Mouse (Mus musculus) cerebellum, adult (tissue): ENCODE measurements around the gene Atp4b.
A peak's percentile ranks its signal among the peaks of the same experiment; 100 is the strongest.

Source experiments
- ATAC-seq: cut with Nextera tagmentation; 2 replicates; pipeline ENCODE4 v1.9.2; 2017; ENCODE audit warnings: mild to moderate bottlenecking, moderate library complexity, mixed read lengths; ENCODE audit not compliant: insufficient number of reproducible peaks, low FRiP score, low TSS enrichment

The Atp4b gene

GRCm38 (mm10) chr8:13386366-13386765, 10.3 kb downstream of the Atp4b start:
- ATAC-seq = no peak

DNA sequence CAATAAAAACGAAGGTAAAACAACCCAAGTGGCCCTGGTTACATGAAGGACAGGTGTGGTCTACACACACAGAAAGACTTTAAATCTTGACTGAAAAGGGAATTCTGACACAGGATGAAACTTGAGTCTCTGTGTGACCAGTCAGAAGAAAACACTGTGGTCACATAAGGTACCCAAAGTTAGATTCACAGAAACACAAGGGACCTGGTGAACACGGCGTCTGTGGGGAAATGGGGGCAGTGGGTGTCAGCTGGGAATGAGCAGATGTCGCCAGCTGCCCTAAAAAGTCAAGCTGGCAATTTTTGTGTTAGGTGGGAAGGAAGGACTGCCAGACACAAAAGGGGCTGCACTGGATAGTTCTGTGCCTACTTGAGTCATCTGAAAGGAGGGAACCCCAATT, 13.6 kb downstream of the Atp4b start:
- ATAC-seq = no peak

DNA sequence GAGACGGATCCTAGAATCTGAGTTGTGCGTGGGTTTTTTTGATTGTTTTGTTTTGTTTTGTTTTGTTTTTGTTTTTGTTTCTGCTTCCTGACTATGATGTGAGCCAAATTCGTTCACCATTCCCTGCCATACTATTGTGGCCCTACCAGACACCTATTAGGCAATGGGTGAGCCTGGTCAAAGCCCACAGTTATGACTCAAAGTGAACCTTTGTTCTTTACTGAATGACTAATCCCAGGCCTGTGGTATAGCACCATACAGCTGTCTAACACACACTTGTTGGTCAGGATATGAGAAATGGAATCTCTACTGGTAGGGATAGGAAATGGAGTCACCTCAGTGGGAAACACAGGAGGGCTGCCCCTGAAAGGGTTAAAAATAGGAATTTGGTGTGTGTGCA, 14.1 kb downstream of the Atp4b start:
- ATAC-seq = no peak

DNA sequence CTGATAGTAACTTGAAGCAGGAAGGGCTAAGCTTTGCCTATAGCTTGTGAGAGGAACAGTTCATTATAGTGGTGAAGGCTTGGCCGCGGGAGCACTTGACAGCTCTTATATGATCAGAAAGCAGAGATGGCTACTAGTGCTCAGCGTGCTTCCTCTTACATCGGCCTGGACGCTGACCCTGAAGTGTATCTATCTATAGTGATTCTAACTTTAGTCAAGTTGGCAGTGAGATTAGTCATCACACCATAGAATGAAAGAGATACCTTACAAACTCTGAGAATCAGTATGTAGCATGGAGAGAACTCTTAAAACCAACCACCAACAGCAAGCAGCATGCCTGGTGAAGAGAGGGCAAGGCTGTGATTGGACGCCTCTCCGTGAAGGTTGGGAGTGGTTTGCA, 15.0 kb downstream of the Atp4b start:
- ATAC-seq = no peak

GRCm38 (mm10) chr8:13373151-13373662, 23.4 kb downstream of the Atp4b start:
- ATAC-seq = no peak

DNA sequence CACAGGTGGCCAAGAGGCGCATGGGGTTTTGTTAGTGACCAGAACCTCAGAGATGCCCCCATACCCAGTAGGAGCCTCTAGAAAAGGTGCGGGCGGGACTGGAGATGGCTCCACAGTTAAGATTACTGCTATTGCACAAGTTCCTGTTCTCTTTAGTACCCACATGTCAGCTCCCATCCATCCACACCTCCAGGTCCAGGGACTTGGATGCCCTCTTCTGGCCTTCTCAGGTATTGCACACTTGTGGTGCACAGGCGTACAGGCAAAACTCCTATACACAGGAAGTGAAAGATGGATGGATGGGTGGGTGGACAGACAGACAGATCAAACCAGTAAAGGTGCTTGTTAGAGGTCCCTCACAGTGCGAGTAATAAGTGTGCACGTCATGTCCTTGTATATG, 34.8 kb downstream of the Atp4b start:
- ATAC-seq = no peak

- no peak for ATAC-seq
Observed at GRCm38 (mm10) chr8:13360213-13360612, 36.4 kb downstream of the Atp4b start.

- ATAC-seq = no peak
Observed at GRCm38 (mm10) chr8:13356681-13357080, 39.9 kb downstream of the Atp4b start.

DNA sequence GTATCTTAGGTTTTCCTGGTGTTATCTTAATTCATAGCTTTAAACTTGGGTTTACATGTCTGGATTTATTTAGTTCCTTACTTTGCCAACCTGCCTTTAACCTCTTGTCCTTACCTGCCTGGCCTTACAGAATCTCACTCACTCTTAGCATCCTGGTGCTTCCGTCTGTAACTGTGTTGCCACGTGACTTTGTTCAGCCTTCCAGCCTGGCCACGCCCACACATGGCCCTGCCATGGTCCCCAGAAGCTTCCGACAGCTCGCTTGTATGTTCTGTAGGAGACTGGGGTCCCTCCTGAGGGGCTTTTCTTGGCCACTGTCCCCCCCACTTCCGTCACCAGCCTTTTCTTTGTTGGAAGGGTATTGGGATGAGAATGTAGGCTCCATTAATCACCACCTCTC, 40.4 kb downstream of the Atp4b start:
- no peak for ATAC-seq

GRCm38 (mm10) chr8:13353883-13354282, 42.7 kb downstream of the Atp4b start:
- no peak for ATAC-seq

DNA sequence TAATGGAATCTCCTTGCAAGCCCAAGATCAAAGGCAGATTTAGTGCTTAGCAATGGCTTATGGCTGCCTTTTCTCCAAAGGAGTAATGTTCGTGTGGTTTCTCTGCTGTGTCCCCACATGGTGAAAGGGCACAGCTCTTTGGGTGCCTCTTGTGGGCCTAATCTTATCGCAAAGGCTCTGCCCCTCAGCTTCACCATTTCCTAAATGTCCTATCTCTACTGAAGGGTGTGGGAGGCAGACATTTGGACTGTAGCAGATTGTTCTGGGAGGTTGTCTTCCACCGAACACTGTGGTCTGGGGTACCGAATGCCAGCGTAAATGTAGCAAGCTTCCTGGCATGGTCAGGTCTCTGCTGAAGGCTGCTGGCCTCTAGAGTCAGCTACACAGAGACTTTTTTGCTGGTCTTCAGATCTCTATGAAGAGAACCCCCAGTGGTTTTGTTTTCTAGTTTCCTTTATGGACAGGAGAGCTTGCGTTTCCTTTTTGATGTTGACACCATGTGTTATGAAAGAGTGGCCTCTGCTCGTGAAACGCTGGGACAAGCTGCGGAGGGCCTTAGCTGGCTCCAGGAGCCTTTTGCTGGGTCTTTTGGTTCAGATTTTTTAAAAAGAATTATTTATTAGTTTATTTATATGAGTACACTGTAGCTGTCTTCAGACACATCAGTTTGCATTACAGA, 43.3 kb downstream of the Atp4b start:
- no peak for ATAC-seq

DNA sequence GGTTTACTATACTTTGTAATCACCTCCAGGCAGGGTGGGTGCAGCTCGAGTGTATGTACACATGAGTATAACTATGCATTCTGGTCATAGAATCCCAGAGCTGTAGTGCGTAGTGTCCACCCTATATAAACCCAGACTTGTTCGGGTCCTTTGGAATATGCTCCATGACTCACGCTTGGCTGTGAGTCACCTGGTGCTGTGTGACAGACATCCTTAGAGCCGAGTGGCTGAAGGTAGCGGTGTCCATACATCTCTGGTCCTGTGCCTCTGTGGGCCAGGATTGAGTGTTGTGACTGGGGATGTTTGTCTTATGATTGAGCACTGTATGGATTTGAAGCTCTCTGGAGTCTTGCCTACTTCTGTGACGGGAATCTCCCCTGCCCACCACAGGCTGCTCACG, 44.0 kb downstream of the Atp4b start:
- ATAC-seq = no peak

DNA sequence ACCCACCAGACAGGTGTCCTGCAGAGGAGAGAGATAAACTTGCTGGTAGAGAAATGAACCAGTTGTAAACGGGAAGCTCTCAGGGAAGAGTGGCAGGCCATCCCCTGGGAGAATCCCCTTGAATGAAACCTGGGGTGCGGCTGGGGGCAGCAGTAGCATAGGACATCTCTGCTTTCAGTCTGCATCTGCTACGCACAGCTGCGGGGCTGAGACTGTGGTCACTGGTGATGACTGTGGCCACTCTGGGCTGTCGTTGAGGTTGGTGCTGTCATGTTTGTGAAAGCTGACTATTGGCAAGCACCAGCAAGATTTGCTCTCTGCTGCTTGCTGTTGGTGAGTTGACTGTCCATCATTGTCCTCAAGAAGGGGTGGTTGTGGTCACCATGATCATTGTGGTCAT, 45.0 kb downstream of the Atp4b start:
- no peak for ATAC-seq

GRCm38 (mm10) chr8:13350052-13350451, 46.6 kb downstream of the Atp4b start:
- no peak for ATAC-seq

DNA sequence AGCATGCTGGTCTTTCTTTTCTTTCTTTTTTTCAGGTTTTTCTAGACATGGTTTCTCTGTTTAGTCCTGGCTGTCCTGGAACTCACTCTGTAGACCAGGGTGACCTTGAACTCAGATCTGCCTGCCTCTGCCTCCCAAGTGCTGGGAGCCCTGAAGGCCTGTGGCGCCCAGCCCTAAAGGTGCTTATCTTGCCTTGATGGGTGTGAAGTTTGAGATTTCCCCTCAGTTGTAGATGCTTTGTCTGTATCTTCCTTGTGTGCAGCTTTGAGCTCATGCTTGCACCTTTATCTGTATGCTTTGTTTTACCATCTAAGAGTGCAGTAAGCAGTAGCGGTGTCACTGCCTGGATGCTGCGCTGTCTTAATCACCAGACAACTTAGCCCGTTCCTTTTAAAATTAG, 53.5 kb downstream of the Atp4b start:
- ATAC-seq = no peak

- ATAC-seq = no peak
Observed at GRCm38 (mm10) chr8:13342340-13342739, 54.3 kb downstream of the Atp4b start.

- ATAC-seq = no peak
Observed at GRCm38 (mm10) chr8:13340650-13341049, 56.0 kb downstream of the Atp4b start.

- ATAC-seq = no peak
Observed at GRCm38 (mm10) chr8:13339646-13339990, 57.0 kb downstream of the Atp4b start.

DNA sequence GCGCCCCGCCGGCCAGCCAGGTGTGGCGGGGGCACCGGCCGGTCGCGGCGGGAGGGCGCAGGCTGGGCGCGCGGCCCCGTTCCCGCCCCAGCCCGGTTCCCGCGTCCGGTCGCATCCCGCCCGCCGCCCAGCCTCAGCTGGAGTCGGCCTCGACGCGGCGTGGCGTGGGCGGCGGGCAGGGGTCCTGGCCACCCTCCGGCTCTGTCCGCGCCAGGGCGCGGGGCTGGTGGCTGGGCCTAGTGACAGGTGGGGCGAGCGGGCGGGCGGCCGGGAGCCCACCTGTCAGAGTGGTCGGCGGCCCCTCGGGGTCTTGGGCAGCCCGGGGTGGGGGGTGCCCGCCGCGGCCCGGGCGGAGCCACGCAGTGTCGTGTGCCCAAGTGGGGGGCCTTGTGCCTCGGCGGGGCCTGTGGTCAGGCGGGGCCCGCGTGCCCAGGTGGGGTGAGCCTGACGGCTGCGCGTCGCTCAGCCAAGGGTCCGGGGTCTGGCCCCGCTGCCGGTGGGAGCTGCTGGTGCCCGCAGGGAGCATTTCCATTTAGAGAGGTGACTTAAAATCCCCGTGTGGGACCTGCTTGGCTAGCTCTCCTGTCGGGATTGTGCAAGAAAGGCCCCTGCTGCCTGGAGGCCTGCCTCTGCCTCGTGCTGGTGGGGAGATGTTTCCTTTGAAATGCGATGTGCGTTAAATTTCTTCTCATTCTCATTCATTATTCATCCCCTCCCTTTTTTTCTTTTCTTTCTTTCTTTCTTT, 57.6 kb downstream of the Atp4b start:
- peak; percentile 62 for ATAC-seq

DNA sequence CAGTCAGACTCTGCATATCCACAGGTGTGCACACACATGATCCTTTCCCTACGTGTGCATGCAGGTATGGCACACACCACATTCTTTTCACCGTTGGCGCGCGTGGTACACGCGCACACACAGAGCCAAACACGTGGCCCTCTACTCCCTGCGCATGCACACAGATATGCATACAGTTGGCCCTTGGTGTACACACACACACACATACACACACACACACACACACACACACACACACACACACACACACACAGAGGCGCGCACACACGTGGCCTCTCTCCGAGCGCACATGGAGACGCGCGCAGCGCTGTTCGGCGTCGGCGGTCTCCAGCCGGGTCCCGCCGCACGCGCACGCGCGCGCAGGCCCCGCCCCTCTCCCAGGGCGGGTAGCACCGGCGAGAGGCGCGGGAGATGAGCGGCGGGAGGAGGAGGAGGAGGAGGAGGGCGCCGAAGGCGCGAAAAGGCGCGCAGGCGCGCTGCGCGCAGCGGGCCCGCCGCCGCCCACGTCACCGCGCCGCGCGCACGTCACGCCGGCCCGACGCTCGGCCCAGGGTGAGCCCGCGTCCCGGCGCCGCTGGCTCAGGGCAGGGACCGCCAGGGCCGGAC, 58.3 kb downstream of the Atp4b start, which contains the start of gene Tfdp1:
Gene Tfdp1 (plus strand): TSS at position 497 of the 606 bp plus-strand sequence.
- ATAC-seq = peak; percentile 82

GRCm38 (mm10) chr8:13337678-13338077, 58.9 kb downstream of the Atp4b start:
- ATAC-seq = no peak
